13 mouse cellular contexts compared by ENCODE assay signal in genomic region chr15:36874555-36874954, GRCm38 (mm10).
DNase-seq lines count a peak whose midpoint lies in the region; ATAC-seq and TF ChIP-seq lines count a peak whose summit lies in the region.
"Had no signal": no experiment of that assay in that cellular context is flagged by ENCODE, and none has a peak within 500 bp of the region (broad histone marks: within the 10 kb centered on the region; RNA-seq: fewer than 3 reads in every experiment).

No protein-coding gene starts in this region.

- H3K4me3 ChIP-seq in heart, embryonic 11.5 days (ENCODE audit: low read depth, low read length): no peak overlapping the region
- H3K4me3 ChIP-seq in kidney, embryonic 14.5 days (ENCODE audit: low read length): no peak overlapping the region
- H3K4me3 ChIP-seq in stomach, embryonic 15.5 days (replicated peaks): no peak overlapping the region
- no peak overlapping the region for H3K4me3 ChIP-seq in stomach, postnatal 0 days (ENCODE audit: low read depth, low read length)
- H3K4me3 ChIP-seq: erythroblast, embryonic 14.5 days had no signal

- 69% methylated on average over 4 of the region's 4 CpGs for WGBS in heart, embryonic 11.5 days (ENCODE audit: insufficient replicate concordance)
- 87% methylated on average over 4 of the region's 4 CpGs for WGBS in kidney, embryonic 14.5 days
- WGBS in stomach, embryonic 15.5 days: 70% methylated on average over 4 of the region's 4 CpGs
- 75% methylated on average over 4 of the region's 4 CpGs for WGBS in stomach, postnatal 0 days

- no peak for TF ChIP-seq EP300 in stomach, postnatal 0 days (optimal IDR thresholded peaks at IDR 0.05)

- no peak overlapping the region for H3K4me2 ChIP-seq in heart, embryonic 11.5 days
- no peak overlapping the region for H3K4me2 ChIP-seq in kidney, embryonic 14.5 days (replicated peaks; ENCODE audit: low read depth, low read length)
- H3K4me2 ChIP-seq in stomach, embryonic 15.5 days: no peak overlapping the region
- H3K4me2 ChIP-seq in stomach, postnatal 0 days (replicated peaks; ENCODE audit: low read depth): no peak overlapping the region

- no peaks in the 10 kb centered on the region for H3K9me3 ChIP-seq in heart, embryonic 11.5 days (replicated peaks; ENCODE audit: control insufficient read depth, low read length)
- H3K9me3 ChIP-seq in kidney, embryonic 14.5 days (ENCODE audit: control insufficient read depth, low read length): no peaks in the 10 kb centered on the region
- no peaks in the 10 kb centered on the region for H3K9me3 ChIP-seq in stomach, embryonic 15.5 days
- no peaks in the 10 kb centered on the region for H3K9me3 ChIP-seq in stomach, postnatal 0 days (ENCODE audit: control insufficient read depth, low read length)

- peak overlapping the region; percentile 89 for H3K27ac ChIP-seq in heart, embryonic 11.5 days (ENCODE audit: low read depth, low read length)
- 0 out of 2 replicates have a peak overlapping the region, but pooled peaks have one; percentile 71 for H3K27ac ChIP-seq in kidney, embryonic 14.5 days (ENCODE audit: low read depth, low read length)
- peak overlapping the region; percentile 72; the same call in 1 of the 2 replicates for H3K27ac ChIP-seq in stomach, embryonic 15.5 days
- H3K27ac ChIP-seq in stomach, postnatal 0 days (replicated peaks): no peak overlapping the region

- H3K9ac ChIP-seq in heart, embryonic 11.5 days (ENCODE audit: low read depth, low read length): no peak overlapping the region
- no peak overlapping the region for H3K9ac ChIP-seq in kidney, embryonic 14.5 days (ENCODE audit: low read depth, low read length)
- no peak overlapping the region for H3K9ac ChIP-seq in stomach, embryonic 15.5 days
- no peak overlapping the region for H3K9ac ChIP-seq in stomach, postnatal 0 days (ENCODE audit: low read length)

- H3K36me3 ChIP-seq in heart, embryonic 11.5 days (ENCODE audit: control insufficient read depth, insufficient read depth, low read length): no peaks in the 10 kb centered on the region
- no peaks in the 10 kb centered on the region for H3K36me3 ChIP-seq in kidney, embryonic 14.5 days (ENCODE audit: control insufficient read depth, insufficient read depth, low read length)
- H3K36me3 ChIP-seq in stomach, embryonic 15.5 days: no peaks in the 10 kb centered on the region
- no peaks in the 10 kb centered on the region for H3K36me3 ChIP-seq in stomach, postnatal 0 days (ENCODE audit: control insufficient read depth, insufficient read depth, low read length)

- TF ChIP-seq CTCF in stomach, postnatal 0 days (IDR thresholded peaks at IDR 0.05; ENCODE audit: low read depth): no peak

- H3K27me3 ChIP-seq in heart, embryonic 11.5 days (ENCODE audit: control insufficient read depth, insufficient read depth, low read length): no peaks in the 10 kb centered on the region
- no peaks in the 10 kb centered on the region for H3K27me3 ChIP-seq in kidney, embryonic 14.5 days (ENCODE audit: control insufficient read depth, insufficient read depth, low read length)
- H3K27me3 ChIP-seq in stomach, embryonic 15.5 days (replicated peaks): no peaks in the 10 kb centered on the region
- H3K27me3 ChIP-seq in stomach, postnatal 0 days (ENCODE audit: control insufficient read depth, insufficient read depth, low read length): no peaks in the 10 kb centered on the region
- H3K27me3 ChIP-seq: Patski had no signal

- no peak for ATAC-seq in heart, embryonic 11.5 days (replicated peaks; ENCODE audit: insufficient number of reproducible peaks, low FRiP score, low TSS enrichment)
- no peak for ATAC-seq in kidney, embryonic 14.5 days (ENCODE audit: low FRiP score, low TSS enrichment)
- ATAC-seq in stomach, embryonic 15.5 days (ENCODE audit: insufficient read depth, low FRiP score, low read depth): no peak
- no peak for ATAC-seq in stomach, postnatal 0 days (ENCODE audit: low FRiP score, low TSS enrichment)
- ATAC-seq in monocyte, adult 5-6 weeks (replicated peaks; ENCODE audit: insufficient number of reproducible peaks, low FRiP score, low TSS enrichment, poor library complexity, severe bottlenecking): no peak
- ATAC-seq: Patski had no signal

- DNase-seq in heart, adult 9 months (ENCODE audit: low spot score in 2 of 2): no peak
- no peak for DNase-seq in kidney, postnatal 4 days
- DNase-seq in stomach, postnatal 0 days (ENCODE audit: low spot score): no peak
- no peak for DNase-seq in gastrocnemius, adult 18-20 months (ENCODE audit: low spot score)
- DNase-seq: cerebellum, adult 18-20 months; kidney, postnatal 10 days; thymus, postnatal 36 days had no signal

- H3K4me1 ChIP-seq in heart, embryonic 11.5 days (ENCODE audit: control insufficient read depth, insufficient read depth, low read length): peaks cover 32% of the 10 kb centered on the region
- H3K4me1 ChIP-seq in kidney, embryonic 14.5 days (ENCODE audit: control insufficient read depth, insufficient read depth, low read length): peaks cover 31% of the 10 kb centered on the region
- H3K4me1 ChIP-seq in stomach, embryonic 15.5 days: peaks cover 34% of the 10 kb centered on the region
- peaks cover 10% of the 10 kb centered on the region for H3K4me1 ChIP-seq in stomach, postnatal 0 days (replicated peaks; ENCODE audit: control insufficient read depth, insufficient read depth)
